Mouse (Mus musculus) liver, adult (tissue): ENCODE results near the gene Pla2g6.

Experiments
- GATA4 ChIP-seq: IDR thresholded peaks from 2 replicates; pipeline ENCODE4 v1.6.1; 2014; ENCODE audit warnings: mild to moderate bottlenecking, low read length; ENCODE audit not compliant: insufficient replicate concordance

The Pla2g6 gene

DNA sequence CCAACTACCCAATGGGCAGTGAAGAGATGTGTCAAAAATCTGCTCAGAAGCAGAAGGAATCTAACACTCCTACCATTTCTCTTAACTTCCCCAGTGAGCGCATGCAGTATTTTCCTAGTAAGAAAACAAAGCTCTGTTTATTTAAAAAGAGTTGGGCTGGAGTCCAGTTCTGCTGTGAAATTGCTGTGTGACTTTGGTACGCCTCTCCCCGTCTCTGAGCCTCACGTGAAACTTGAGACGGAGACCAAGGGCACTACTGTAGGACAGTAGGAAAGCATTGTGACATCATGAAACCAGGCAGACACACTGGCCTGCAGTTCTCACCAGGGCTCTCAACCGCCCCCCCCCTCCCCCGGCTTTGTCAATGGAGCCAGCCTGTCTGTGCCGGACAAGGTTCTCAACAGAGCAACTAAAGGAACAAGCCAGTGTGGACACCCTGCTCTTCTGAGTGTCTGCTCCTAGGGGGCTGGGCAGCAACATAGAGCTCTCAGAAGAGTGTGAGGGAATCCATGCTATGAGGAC lies 14.3 kb downstream of the Pla2g6 start:
- no peak for TF ChIP-seq GATA4

DNA sequence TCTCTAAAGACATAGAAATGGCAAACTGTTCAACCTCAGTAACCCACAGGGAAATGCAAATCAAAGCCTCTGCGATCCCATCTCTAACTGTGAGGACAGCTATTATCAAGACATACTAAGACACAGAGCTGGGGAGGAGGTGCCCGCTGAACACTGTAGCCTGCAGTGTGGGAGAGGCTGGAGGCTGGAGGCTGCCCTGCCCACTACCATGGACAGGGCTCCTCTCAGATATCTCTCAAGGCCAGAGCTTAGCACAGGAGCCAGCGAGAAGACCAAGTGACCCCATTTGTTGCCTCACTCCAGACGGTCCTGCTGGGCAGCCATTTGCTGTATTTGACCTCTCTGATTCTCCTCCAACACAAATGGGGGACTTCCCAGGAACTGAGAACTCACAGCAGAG lies 20.3 kb downstream of the Pla2g6 start:
- no peak for TF ChIP-seq GATA4

GRCm38 (mm10) chr15:79306043-79306637 lies 22.1 kb downstream of the Pla2g6 start:
- no peak for TF ChIP-seq GATA4

GRCm38 (mm10) chr15:79304832-79305231 lies 23.4 kb downstream of the Pla2g6 start:
- no peak for TF ChIP-seq GATA4

- TF ChIP-seq GATA4, result no peak
Measured at GRCm38 (mm10) chr15:79303725-79304124, 24.5 kb downstream of the Pla2g6 start.

DNA sequence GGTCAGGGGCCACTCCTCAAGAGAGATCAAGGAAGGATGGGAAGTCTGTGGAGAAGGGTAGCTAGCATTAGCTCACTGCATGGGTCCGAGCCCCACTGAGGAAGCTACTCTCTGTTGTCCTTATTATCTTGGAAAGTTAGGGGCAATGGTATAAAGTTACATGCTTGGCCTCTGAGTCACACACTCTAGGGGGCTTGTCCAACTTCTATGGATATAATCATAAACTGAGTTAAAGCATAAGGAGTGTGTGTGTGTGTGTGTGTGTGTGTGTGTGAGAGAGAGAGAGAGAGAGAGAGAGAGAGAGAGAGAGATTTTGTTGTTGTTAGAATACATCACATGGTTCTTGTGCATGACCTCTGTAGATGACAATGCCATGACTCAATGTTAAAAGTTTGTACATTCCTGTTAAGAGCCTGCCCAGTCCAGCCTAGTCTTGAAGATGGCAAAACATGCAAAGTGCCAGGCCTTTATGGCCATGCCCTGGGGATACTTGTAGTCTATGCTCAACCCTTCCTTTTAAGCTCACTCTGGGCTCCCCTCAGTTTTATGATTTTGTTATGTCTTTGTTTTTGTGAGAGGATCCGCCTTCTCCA lies 28.5 kb downstream of the Pla2g6 start:
- no peak for TF ChIP-seq GATA4

DNA sequence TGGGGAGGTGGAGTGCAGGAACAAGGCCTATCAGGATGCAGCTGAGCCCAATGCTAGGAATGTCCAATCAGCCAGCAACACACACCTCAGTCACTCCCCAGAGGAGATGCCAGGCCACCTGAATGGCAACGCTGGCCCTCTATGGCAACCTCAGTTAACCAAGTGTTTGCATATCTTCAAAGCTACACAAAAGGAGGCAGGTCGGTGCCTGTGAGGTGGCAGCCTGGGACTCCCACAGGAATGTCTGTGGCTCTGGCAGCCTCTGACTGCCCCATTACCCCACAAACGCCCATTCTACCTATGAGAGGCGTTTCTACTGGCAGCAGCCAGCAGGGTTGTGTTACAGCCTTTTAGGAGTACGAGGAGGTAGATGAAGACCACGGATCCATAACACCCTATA lies 29.6 kb downstream of the Pla2g6 start:
- TF ChIP-seq GATA4, result no peak

- TF ChIP-seq GATA4, result no peak
Measured at GRCm38 (mm10) chr15:79292779-79293178, 35.4 kb downstream of the Pla2g6 start.

DNA sequence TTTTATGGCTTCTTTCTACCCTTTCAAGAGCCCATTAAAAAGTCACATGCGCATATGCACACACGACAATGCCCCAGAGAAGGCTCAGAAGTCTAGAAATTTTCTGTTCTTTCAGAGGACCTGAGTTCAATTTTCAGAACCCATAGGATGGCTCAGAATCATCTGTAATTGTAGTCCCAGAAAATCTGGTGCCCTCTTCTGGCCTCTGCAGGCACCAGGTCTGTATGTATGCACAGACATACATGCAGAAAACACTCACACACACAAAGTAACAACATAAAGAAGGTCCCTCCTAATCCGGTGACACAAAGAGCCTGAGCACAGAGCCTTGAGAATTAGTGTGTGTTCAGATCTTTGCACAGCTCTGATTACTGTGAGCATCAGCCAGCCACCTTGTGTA lies 37.9 kb downstream of the Pla2g6 start:
- no peak for TF ChIP-seq GATA4

DNA sequence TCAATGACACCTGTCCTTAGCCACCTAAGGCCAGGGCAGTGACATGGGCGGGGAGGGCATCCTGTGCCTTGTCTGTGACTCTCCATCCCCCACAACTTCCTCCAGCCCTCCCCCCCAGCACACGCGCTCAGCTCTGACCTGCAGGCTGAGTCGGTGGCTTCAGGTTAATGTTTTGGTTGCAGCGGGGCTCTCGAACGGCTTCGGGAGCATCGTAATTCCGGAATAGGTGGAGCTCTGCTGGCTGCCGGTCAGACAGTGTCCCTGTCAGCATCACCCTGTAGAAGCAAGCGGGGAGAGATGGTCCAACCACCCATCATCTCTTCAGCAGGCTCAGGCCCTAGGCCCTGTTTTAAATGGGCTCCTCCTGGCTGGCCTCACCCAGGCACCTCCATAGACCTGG lies 38.7 kb downstream of the Pla2g6 start:
- TF ChIP-seq GATA4, result no peak

DNA sequence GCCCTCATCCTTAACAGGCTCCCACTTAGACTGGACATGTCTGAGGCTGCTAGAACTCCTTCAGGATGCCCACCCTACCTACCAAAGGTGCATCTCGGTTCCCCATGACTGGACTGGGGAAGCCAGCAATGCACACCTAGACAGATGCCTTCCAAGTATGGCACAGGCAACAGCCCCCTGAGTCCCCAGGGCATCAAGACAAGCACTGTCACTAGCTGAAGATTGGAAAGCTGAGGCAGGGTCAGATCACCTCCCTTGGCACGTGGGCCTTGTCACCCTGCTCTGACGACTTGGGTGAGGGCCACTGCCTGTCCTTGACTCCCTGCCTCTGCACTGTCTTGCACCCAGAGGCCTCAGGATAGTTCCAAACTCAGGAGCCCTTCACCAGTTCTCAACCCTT lies 39.8 kb downstream of the Pla2g6 start:
- no peak for TF ChIP-seq GATA4

DNA sequence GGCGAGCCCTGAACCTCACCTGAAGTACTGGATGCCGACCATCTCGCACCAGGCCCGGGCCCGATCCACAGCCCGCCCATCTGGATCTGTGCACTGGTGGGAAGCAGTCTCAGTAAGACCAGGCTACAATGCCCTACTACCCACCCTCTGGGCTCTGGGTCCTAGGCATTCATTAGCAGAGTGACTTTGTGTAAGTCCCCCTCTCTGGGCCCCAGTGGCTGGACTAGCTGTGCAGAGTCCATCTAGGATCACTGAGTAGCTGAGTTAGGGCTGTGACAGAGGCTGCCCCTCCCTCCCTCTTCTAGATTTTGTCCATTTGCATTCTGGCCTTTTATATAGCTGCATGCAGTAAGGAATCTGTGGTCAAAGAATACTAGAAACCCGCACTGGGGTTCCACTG lies 41.1 kb downstream of the Pla2g6 start:
- TF ChIP-seq GATA4, result no peak

DNA sequence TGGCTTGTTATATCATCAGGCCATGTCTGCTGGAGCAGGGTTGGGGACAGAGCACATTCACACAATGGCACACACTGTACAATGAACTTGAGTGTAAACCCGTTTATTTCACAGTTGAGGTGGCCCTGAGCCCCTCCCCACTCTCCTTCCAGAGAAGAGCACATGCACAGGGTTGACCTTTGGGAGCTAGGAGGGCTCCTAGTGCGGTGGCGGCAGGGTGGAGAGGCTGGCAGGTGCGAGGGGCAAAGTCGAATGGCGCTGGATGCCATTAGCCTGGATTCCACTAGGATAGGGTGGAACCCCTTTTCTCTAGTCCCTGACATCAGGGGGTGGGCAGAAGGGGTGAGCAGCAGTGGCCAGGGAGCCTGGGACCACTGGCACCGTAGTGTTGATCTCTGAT lies 42.0 kb downstream of the Pla2g6 start:
- TF ChIP-seq GATA4, result no peak

DNA sequence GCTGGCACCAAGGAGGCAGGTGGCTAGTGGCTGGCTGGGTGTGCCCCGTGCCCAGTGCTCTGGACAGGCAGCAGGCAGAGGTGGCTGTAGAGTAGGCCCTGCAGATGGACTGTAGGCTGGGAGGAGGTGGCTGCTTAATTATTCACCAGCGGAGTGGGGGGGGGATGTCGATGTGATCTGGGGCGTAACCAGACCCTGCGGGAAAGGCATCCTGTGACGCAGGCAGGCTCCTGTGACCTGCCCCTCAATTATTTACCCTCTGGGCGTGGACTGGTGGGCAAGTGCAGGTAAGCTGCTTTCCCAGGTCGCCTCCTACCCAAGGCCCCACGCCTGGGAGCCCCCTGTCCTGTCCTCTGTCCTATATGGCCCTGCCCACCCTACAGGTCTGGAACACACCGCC lies 42.8 kb downstream of the Pla2g6 start, which contains the start of gene Baiap2l2:
Gene Baiap2l2 (minus strand): TSS at position 139 of the 400 bp plus-strand sequence.
- no peak for TF ChIP-seq GATA4

DNA sequence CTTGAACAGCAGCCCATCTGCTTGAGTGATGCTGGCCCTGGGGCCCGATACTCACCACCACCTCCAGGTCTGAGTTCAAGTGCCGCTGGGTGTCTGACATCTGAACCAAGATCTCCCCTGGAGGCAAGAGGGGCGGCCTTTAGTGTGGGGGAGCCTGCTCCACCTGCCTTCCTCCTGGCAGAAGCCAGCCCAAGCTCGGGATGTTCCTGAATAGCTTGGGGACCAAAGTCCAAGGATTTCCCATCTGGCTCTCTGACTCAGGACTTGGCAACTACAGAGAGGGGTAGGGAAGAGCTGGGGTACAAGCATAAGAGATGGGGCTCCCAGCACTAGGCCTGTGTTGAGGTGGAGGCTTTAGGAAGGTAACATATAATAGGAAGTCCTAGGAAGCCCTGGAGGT lies 44.8 kb downstream of the Pla2g6 start:
- TF ChIP-seq GATA4, result no peak

DNA sequence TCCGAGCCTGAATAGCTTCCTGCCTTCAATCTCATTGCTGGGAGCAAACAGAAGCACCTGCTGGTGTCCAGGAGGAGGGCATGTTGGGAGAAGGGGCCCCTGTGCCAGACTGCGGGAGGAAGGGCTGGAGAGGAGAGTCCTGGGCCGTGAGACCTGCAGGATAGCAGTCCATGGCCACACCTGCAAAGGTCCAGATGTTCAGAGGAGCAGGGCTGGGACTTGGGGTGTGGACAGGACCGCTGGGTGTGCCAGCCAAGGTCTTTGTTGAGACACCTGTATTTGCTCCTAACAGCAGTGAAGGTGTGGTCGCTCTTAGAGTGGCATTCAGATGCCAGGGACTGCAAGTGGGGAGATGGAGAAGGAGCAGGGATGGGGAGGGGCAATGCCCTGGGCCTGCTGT lies 45.8 kb downstream of the Pla2g6 start:
- TF ChIP-seq GATA4, result no peak

- no peak for TF ChIP-seq GATA4
Measured at GRCm38 (mm10) chr15:79281389-79281788, 46.8 kb downstream of the Pla2g6 start.
